Mouse (Mus musculus): ENCODE results near the gene Oser1. TPM values are rescaled to one million over a fixed set of nuclear protein-coding genes. Genes with fewer than 3 reads are reported as not detected.

The Oser1 gene
- polyA plus RNA-seq, 1 experiment from 2014 or later, result 85.8 TPM

GRCm38 (mm10) chr2:163381246-163381645, 43.3 kb downstream of the Oser1 start:
- no peak for ATAC-seq
- Histone ChIP-seq H3K4me2 (ENCODE audit: low read depth, low read length) (no peak overlapping the region), H3K27me3 (replicated peaks; ENCODE audit: control insufficient read depth, insufficient read depth, low read length) (peaks cover 6% of the 10 kb centered on the region), H3K4me1 (ENCODE audit: control insufficient read depth, insufficient read depth, low read length) (no peaks in the 10 kb centered on the region), H3K4me3 (ENCODE audit: low read length) (no peak overlapping the region), H3K36me3 (ENCODE audit: control insufficient read depth, insufficient read depth, low read length) (no peaks in the 10 kb centered on the region), H3K9ac (ENCODE audit: low read depth, low read length) (no peak overlapping the region), H3K9me3 (ENCODE audit: control insufficient read depth, low read length) (peaks cover 4% of the 10 kb centered on the region; the same call in 1 of the 2 replicates), H3K27ac (ENCODE audit: low read length) (no peak overlapping the region)
- WGBS, result 85% methylated on average over 8 of the region's 8 CpGs

GRCm38 (mm10) chr2:163379366-163379765, 45.1 kb downstream of the Oser1 start:
- Histone ChIP-seq H3K27ac (ENCODE audit: low read length) (no peak overlapping the region), H3K4me1 (ENCODE audit: control insufficient read depth, insufficient read depth, low read length) (no peaks in the 10 kb centered on the region), H3K9me3 (ENCODE audit: control insufficient read depth, low read length) (peaks cover 4% of the 10 kb centered on the region; the same call in 1 of the 2 replicates), H3K4me3 (ENCODE audit: low read length) (no peak overlapping the region), H3K36me3 (ENCODE audit: control insufficient read depth, insufficient read depth, low read length) (0 out of 2 replicates have a peak, but pooled peaks cover 3% of the 10 kb centered on the region), H3K27me3 (replicated peaks; ENCODE audit: control insufficient read depth, insufficient read depth, low read length) (peaks cover 24% of the 10 kb centered on the region), H3K9ac (ENCODE audit: low read depth, low read length) (no peak overlapping the region), H3K4me2 (ENCODE audit: low read depth, low read length) (no peak overlapping the region)
- no peak for ATAC-seq
- WGBS, result 72% methylated on average over 5 of the region's 5 CpGs

GRCm38 (mm10) chr2:163376082-163376481, 48.4 kb downstream of the Oser1 start:
- 41% methylated on average over 33 of the region's 33 CpGs for WGBS
- Histone ChIP-seq H3K27ac (ENCODE audit: low read length) (no peak overlapping the region), H3K27me3 (replicated peaks; ENCODE audit: control insufficient read depth, insufficient read depth, low read length) (peaks cover 24% of the 10 kb centered on the region), H3K4me1 (ENCODE audit: control insufficient read depth, insufficient read depth, low read length) (no peaks in the 10 kb centered on the region), H3K9ac (ENCODE audit: low read depth, low read length) (no peak overlapping the region), H3K36me3 (ENCODE audit: control insufficient read depth, insufficient read depth, low read length) (peaks cover 3% of the 10 kb centered on the region; the same call in 1 of the 2 replicates), H3K9me3 (ENCODE audit: control insufficient read depth, low read length) (peaks cover 4% of the 10 kb centered on the region; the same call in 1 of the 2 replicates), H3K4me3 (ENCODE audit: low read length) (no peak overlapping the region), H3K4me2 (ENCODE audit: low read depth, low read length) (no peak overlapping the region)
- ATAC-seq, result no peak

- no peaks in the 10 kb centered on the region for H3K4me1 ChIP-seq (ENCODE audit: control insufficient read depth, insufficient read depth, low read length)
- H3K27ac ChIP-seq (ENCODE audit: low read length), result no peak overlapping the region
- WGBS, result 40% methylated on average over 35 of the region's 35 CpGs
- peaks cover 24% of the 10 kb centered on the region for H3K27me3 ChIP-seq (replicated peaks; ENCODE audit: control insufficient read depth, insufficient read depth, low read length)
- ATAC-seq, result no peak
- no peak overlapping the region for H3K9ac ChIP-seq (ENCODE audit: low read depth, low read length)
- no peak overlapping the region for H3K4me3 ChIP-seq (ENCODE audit: low read length)
- peaks cover 3% of the 10 kb centered on the region; the same call in 1 of the 2 replicates for H3K36me3 ChIP-seq (ENCODE audit: control insufficient read depth, insufficient read depth, low read length)
- H3K4me2 ChIP-seq (ENCODE audit: low read depth, low read length), result no peak overlapping the region
- H3K9me3 ChIP-seq (ENCODE audit: control insufficient read depth, low read length), result peaks cover 4% of the 10 kb centered on the region; the same call in 1 of the 2 replicates
Measured at GRCm38 (mm10) chr2:163375468-163375867, 49.0 kb downstream of the Oser1 start.

- Histone ChIP-seq H3K9me3 (ENCODE audit: control insufficient read depth, low read length) (no peaks in the 10 kb centered on the region), H3K27me3 (replicated peaks; ENCODE audit: control insufficient read depth, insufficient read depth, low read length) (peaks cover 24% of the 10 kb centered on the region), H3K4me1 (ENCODE audit: control insufficient read depth, insufficient read depth, low read length) (peaks cover 2% of the 10 kb centered on the region; the same call in 1 of the 2 replicates), H3K27ac (ENCODE audit: low read length) (no peak overlapping the region), H3K36me3 (ENCODE audit: control insufficient read depth, insufficient read depth, low read length) (peaks cover 3% of the 10 kb centered on the region; the same call in 1 of the 2 replicates), H3K4me3 (ENCODE audit: low read length) (no peak overlapping the region), H3K4me2 (ENCODE audit: low read depth, low read length) (no peak overlapping the region), H3K9ac (ENCODE audit: low read depth, low read length) (no peak overlapping the region)
- WGBS, result 81% methylated on average over 1 of the region's 1 CpGs
- ATAC-seq, result no peak
Measured at GRCm38 (mm10) chr2:163372627-163373026, 51.9 kb downstream of the Oser1 start.

- Histone ChIP-seq H3K4me2 (ENCODE audit: low read depth, low read length) (no peak overlapping the region), H3K9me3 (ENCODE audit: control insufficient read depth, low read length) (no peaks in the 10 kb centered on the region), H3K4me3 (ENCODE audit: low read length) (no peak overlapping the region), H3K9ac (ENCODE audit: low read depth, low read length) (peak overlapping the region; percentile 48; the same call in 1 of the 2 replicates), H3K27ac (ENCODE audit: low read length) (peak overlapping the region; percentile 84), H3K36me3 (ENCODE audit: control insufficient read depth, insufficient read depth, low read length) (no peaks in the 10 kb centered on the region; the same call in 1 of the 2 replicates), H3K27me3 (replicated peaks; ENCODE audit: control insufficient read depth, insufficient read depth, low read length) (peaks cover 7% of the 10 kb centered on the region), H3K4me1 (ENCODE audit: control insufficient read depth, insufficient read depth, low read length) (peaks cover 5% of the 10 kb centered on the region; the same call in 1 of the 2 replicates)
- WGBS, result 31% methylated on average over 4 of the region's 4 CpGs
- ATAC-seq, result peak; percentile 74; the same call in 1 of the 2 replicates
Measured at GRCm38 (mm10) chr2:163370175-163370574, 54.3 kb downstream of the Oser1 start.

GRCm38 (mm10) chr2:163364785-163365541, 59.5 kb downstream of the Oser1 start:
- H3K9ac ChIP-seq (ENCODE audit: low read depth, low read length), result no peak overlapping the region
- no peaks in the 10 kb centered on the region for H3K9me3 ChIP-seq (ENCODE audit: control insufficient read depth, low read length)
- no peak overlapping the region for H3K4me3 ChIP-seq (ENCODE audit: low read length)
- H3K36me3 ChIP-seq (ENCODE audit: control insufficient read depth, insufficient read depth, low read length), result no peaks in the 10 kb centered on the region
- WGBS, result 59% methylated on average over 18 of the region's 18 CpGs
- peak; percentile 25; the same call in 1 of the 2 replicates for ATAC-seq
- no peak overlapping the region for H3K4me2 ChIP-seq (ENCODE audit: low read depth, low read length)
- H3K27me3 ChIP-seq (replicated peaks; ENCODE audit: control insufficient read depth, insufficient read depth, low read length), result no peaks in the 10 kb centered on the region
- H3K27ac ChIP-seq (ENCODE audit: low read length), result peak overlapping the region; percentile 57
- H3K4me1 ChIP-seq (ENCODE audit: control insufficient read depth, insufficient read depth, low read length), result peaks cover 4% of the 10 kb centered on the region; the same call in 1 of the 2 replicates

GRCm38 (mm10) chr2:163362940-163363921, 61.3 kb downstream of the Oser1 start:
- Histone ChIP-seq H3K9me3 (ENCODE audit: control insufficient read depth, low read length) (no peaks in the 10 kb centered on the region), H3K27ac (ENCODE audit: low read length) (peak overlapping the region; percentile 13; the same call in 1 of the 2 replicates), H3K27me3 (replicated peaks; ENCODE audit: control insufficient read depth, insufficient read depth, low read length) (no peaks in the 10 kb centered on the region), H3K4me1 (ENCODE audit: control insufficient read depth, insufficient read depth, low read length) (0 out of 2 replicates have a peak, but pooled peaks cover 3% of the 10 kb centered on the region), H3K4me2 (ENCODE audit: low read depth, low read length) (no peak overlapping the region), H3K9ac (ENCODE audit: low read depth, low read length) (no peak overlapping the region), H3K4me3 (ENCODE audit: low read length) (no peak overlapping the region), H3K36me3 (ENCODE audit: control insufficient read depth, insufficient read depth, low read length) (no peaks in the 10 kb centered on the region)
- ATAC-seq, result 0 out of 2 replicates have a peak, but pooled peaks have one; percentile 20
- whole genome bisulfite sequencing, result 64% methylated on average over 12 of the region's 12 CpGs
